Mouse (Mus musculus): ENCODE measurements around the gene Fgf11. TPM values are rescaled to one million over a fixed set of nuclear protein-coding genes. Genes with fewer than 3 reads are reported as not detected.

Fgf11 gene
- polyA plus RNA-seq, 1 experiment from 2014 or later: 0.36 TPM

GRCm38 (mm10) chr11:69751635-69752034 lies 50.0 kb downstream of the Fgf11 start:
- no peak overlapping the region for H3K4me3 ChIP-seq (ENCODE audit: low read depth, low read length)
- H3K27ac ChIP-seq (replicated peaks; ENCODE audit: low read depth, low read length): no peak overlapping the region
- 85% methylated on average over 3 of the region's 3 CpGs for WGBS
- peaks cover 11% of the 10 kb centered on the region for H3K4me1 ChIP-seq (ENCODE audit: control insufficient read depth, insufficient read depth, low read length)
- no peak for DNase-seq (ENCODE audit: low spot score)
- H3K4me2 ChIP-seq (ENCODE audit: low read depth, severe bottlenecking): no peak overlapping the region
- H3K36me3 ChIP-seq (ENCODE audit: control insufficient read depth, insufficient read depth, low read length): peaks cover 7% of the 10 kb centered on the region
- H3K9me3 ChIP-seq (ENCODE audit: control insufficient read depth, low read length): no peaks in the 10 kb centered on the region
- H3K27me3 ChIP-seq (ENCODE audit: control insufficient read depth, insufficient read depth, low read length): no peaks in the 10 kb centered on the region
- H3K9ac ChIP-seq (ENCODE audit: low read length): no peak overlapping the region
- no peak for ATAC-seq (ENCODE audit: insufficient number of reproducible peaks, low FRiP score, low TSS enrichment, low read depth)

Other genes with a start within 250 kb of the Fgf11 start
- 12.9 and 14.4 TPM in 2 replicates for gene Efnb3, start 241.7 kb downstream of the Fgf11 start, polyA plus RNA-seq (2014; fragmentation: Nextera tagmentation; extraction: Ambion mirVana)
- gene Wrap53, start 221.6 kb downstream of the Fgf11 start, polyA plus RNA-seq (2014; fragmentation: Nextera tagmentation; extraction: Ambion mirVana): 45.7 and 46.9 TPM in 2 replicates
- gene Trp53, start 221.5 kb downstream of the Fgf11 start, polyA plus RNA-seq (2014; fragmentation: Nextera tagmentation; extraction: Ambion mirVana): 250 and 254 TPM in 2 replicates
- 4.5 and 4.9 TPM in 2 replicates for gene Atp1b2, start 195.9 kb downstream of the Fgf11 start, polyA plus RNA-seq (2014; fragmentation: Nextera tagmentation; extraction: Ambion mirVana)
- gene Shbg, start 184.0 kb downstream of the Fgf11 start, polyA plus RNA-seq (2014; fragmentation: Nextera tagmentation; extraction: Ambion mirVana): not detected in 2 replicates
- gene Sat2, start 179.8 kb downstream of the Fgf11 start, polyA plus RNA-seq (2014; fragmentation: Nextera tagmentation; extraction: Ambion mirVana): 14.7 and 16.2 TPM in 2 replicates
- 35.8 and 37.5 TPM in 2 replicates for gene Fxr2, start 168.9 kb downstream of the Fgf11 start, polyA plus RNA-seq (2014; fragmentation: Nextera tagmentation; extraction: Ambion mirVana)
- gene Sox15, start 146.5 kb downstream of the Fgf11 start, polyA plus RNA-seq (2014; fragmentation: Nextera tagmentation; extraction: Ambion mirVana): 0.17 TPM in 1 of 2 replicates, not detected in the other
- gene Mpdu1, start 139.2 kb downstream of the Fgf11 start, polyA plus RNA-seq (2014; fragmentation: Nextera tagmentation; extraction: Ambion mirVana): 21.0 and 41.0 TPM in 2 replicates
- gene Cd68, start 135.7 kb downstream of the Fgf11 start, polyA plus RNA-seq (2014; fragmentation: Nextera tagmentation; extraction: Ambion mirVana): 3.4 and 4.5 TPM in 2 replicates
- 759 and 892 TPM in 2 replicates for gene Eif4a1, start 129.4 kb downstream of the Fgf11 start, polyA plus RNA-seq (2014; fragmentation: Nextera tagmentation; extraction: Ambion mirVana)
- 125 and 127 TPM in 2 replicates for gene Senp3, start 119.8 kb downstream of the Fgf11 start, polyA plus RNA-seq (2014; fragmentation: Nextera tagmentation; extraction: Ambion mirVana)
- gene Tnfsf13, start 116.1 kb downstream of the Fgf11 start, polyA plus RNA-seq (2014; fragmentation: Nextera tagmentation; extraction: Ambion mirVana): not detected in 2 replicates
- 2.6 and 3.3 TPM in 2 replicates for gene Tnfsf12, start 106.0 kb downstream of the Fgf11 start, polyA plus RNA-seq (2014; fragmentation: Nextera tagmentation; extraction: Ambion mirVana)
- 1.1 and 1.3 TPM in 2 replicates for gene Tnfsfm13, start 105.8 kb downstream of the Fgf11 start, polyA plus RNA-seq (2014; fragmentation: Nextera tagmentation; extraction: Ambion mirVana)
- 64.0 and 78.3 TPM in 2 replicates for gene Polr2a, start 43.2 kb downstream of the Fgf11 start, polyA plus RNA-seq (2014; fragmentation: Nextera tagmentation; extraction: Ambion mirVana)
- gene Slc35g3, start 39.9 kb downstream of the Fgf11 start, polyA plus RNA-seq (2014; fragmentation: Nextera tagmentation; extraction: Ambion mirVana): 0.09 TPM in 1 of 2 replicates, not detected in the other
- 0.96 and 1.1 TPM in 2 replicates for gene Zbtb4, start 35.9 kb downstream of the Fgf11 start, polyA plus RNA-seq (2014; fragmentation: Nextera tagmentation; extraction: Ambion mirVana)
- gene Chrnb1, start 5.9 kb downstream of the Fgf11 start, polyA plus RNA-seq (2014; fragmentation: Nextera tagmentation; extraction: Ambion mirVana): 4.3 and 4.4 TPM in 2 replicates
- gene Tmem102, start 3.8 kb upstream of the Fgf11 start, polyA plus RNA-seq (2014; fragmentation: Nextera tagmentation; extraction: Ambion mirVana): 1.8 and 2.0 TPM in 2 replicates
- not detected in 2 replicates for gene Gm39566, start 13.4 kb upstream of the Fgf11 start, polyA plus RNA-seq (2014; fragmentation: Nextera tagmentation; extraction: Ambion mirVana)
- not detected in 2 replicates for gene Spem2, start 16.6 kb upstream of the Fgf11 start, polyA plus RNA-seq (2014; fragmentation: Nextera tagmentation; extraction: Ambion mirVana)
- 0.15 and 0.18 TPM in 2 replicates for gene Spem1, start 20.3 kb upstream of the Fgf11 start, polyA plus RNA-seq (2014; fragmentation: Nextera tagmentation; extraction: Ambion mirVana)
- 5.8 and 6.2 TPM in 2 replicates for gene Nlgn2, start 35.9 kb upstream of the Fgf11 start, polyA plus RNA-seq (2014; fragmentation: Nextera tagmentation; extraction: Ambion mirVana)
- 285 and 304 TPM in 2 replicates for gene Tmem256, start 36.7 kb upstream of the Fgf11 start, polyA plus RNA-seq (2014; fragmentation: Nextera tagmentation; extraction: Ambion mirVana)
- 115 TPM in 2 replicates for gene Plscr3, start 44.5 kb upstream of the Fgf11 start, polyA plus RNA-seq (2014; fragmentation: Nextera tagmentation; extraction: Ambion mirVana)
- gene Tnk1, start 56.9 kb upstream of the Fgf11 start, polyA plus RNA-seq (2014; fragmentation: Nextera tagmentation; extraction: Ambion mirVana): 0.89 and 1.2 TPM in 2 replicates
- gene Tmem95, start 76.2 kb upstream of the Fgf11 start, polyA plus RNA-seq (2014; fragmentation: Nextera tagmentation; extraction: Ambion mirVana): not detected in 2 replicates
- gene Kctd11, start 79.5 kb upstream of the Fgf11 start, polyA plus RNA-seq (2014; fragmentation: Nextera tagmentation; extraction: Ambion mirVana): 3.7 and 4.3 TPM in 2 replicates
- gene Acap1, start 93.7 kb upstream of the Fgf11 start, polyA plus RNA-seq (2014; fragmentation: Nextera tagmentation; extraction: Ambion mirVana): 0.72 and 0.78 TPM in 2 replicates
- gene 2810408A11Rik, start 99.1 kb upstream of the Fgf11 start, polyA plus RNA-seq (2014; fragmentation: Nextera tagmentation; extraction: Ambion mirVana): 24.8 and 26.5 TPM in 2 replicates
- gene Neurl4, start 99.2 kb upstream of the Fgf11 start, polyA plus RNA-seq (2014; fragmentation: Nextera tagmentation; extraction: Ambion mirVana): 15.3 and 15.5 TPM in 2 replicates
- 90.8 and 94.0 TPM in 2 replicates for gene Gps2, start 112.0 kb upstream of the Fgf11 start, polyA plus RNA-seq (2014; fragmentation: Nextera tagmentation; extraction: Ambion mirVana)
- 2,284 and 2,370 TPM in 2 replicates for gene Eif5a, start 120.1 kb upstream of the Fgf11 start, polyA plus RNA-seq (2014; fragmentation: Nextera tagmentation; extraction: Ambion mirVana)
- 11.2 and 11.3 TPM in 2 replicates for gene Ybx2, start 133.9 kb upstream of the Fgf11 start, polyA plus RNA-seq (2014; fragmentation: Nextera tagmentation; extraction: Ambion mirVana)
- gene Slc2a4, start 146.3 kb upstream of the Fgf11 start, polyA plus RNA-seq (2014; fragmentation: Nextera tagmentation; extraction: Ambion mirVana): 21.0 and 22.7 TPM in 2 replicates
- 12.7 and 13.2 TPM in 2 replicates for gene Cldn7, start 162.9 kb upstream of the Fgf11 start, polyA plus RNA-seq (2014; fragmentation: Nextera tagmentation; extraction: Ambion mirVana)
- 22.8 and 27.6 TPM in 2 replicates for gene Ctdnep1, start 179.3 kb upstream of the Fgf11 start, polyA plus RNA-seq (2014; fragmentation: Nextera tagmentation; extraction: Ambion mirVana)
- 148 and 151 TPM in 2 replicates for gene Elp5, start 180.7 kb upstream of the Fgf11 start, polyA plus RNA-seq (2014; fragmentation: Nextera tagmentation; extraction: Ambion mirVana)
- 397 and 432 TPM in 2 replicates for gene Gabarap, start 189.3 kb upstream of the Fgf11 start, polyA plus RNA-seq (2014; fragmentation: Nextera tagmentation; extraction: Ambion mirVana)
- gene Phf23, start 193.9 kb upstream of the Fgf11 start, polyA plus RNA-seq (2014; fragmentation: Nextera tagmentation; extraction: Ambion mirVana): 56.1 and 64.9 TPM in 2 replicates
- 47.3 and 52.0 TPM in 2 replicates for gene Dvl2, start 198.7 kb upstream of the Fgf11 start, polyA plus RNA-seq (2014; fragmentation: Nextera tagmentation; extraction: Ambion mirVana)
- 52.9 and 53.5 TPM in 2 replicates for gene Acadvl, start 213.6 kb upstream of the Fgf11 start, polyA plus RNA-seq (2014; fragmentation: Nextera tagmentation; extraction: Ambion mirVana)
- gene Dlg4, start 215.1 kb upstream of the Fgf11 start, polyA plus RNA-seq (2014; fragmentation: Nextera tagmentation; extraction: Ambion mirVana): 10.0 and 10.8 TPM in 2 replicates

Data from limb, embryonic 11.5 days (tissue).